Mouse (Mus musculus) erythroblast, embryonic 14.5 days (primary cell): ENCODE results near the gene Pfdn5.

Source experiments
- GATA1 ChIP-seq: IDR thresholded peaks from 2 replicates; pipeline ENCODE4 v1.6.1; 2012; ENCODE audit warnings: low read length, inconsistent platforms, mixed read lengths
- TAL1 ChIP-seq: IDR thresholded peaks from 3 replicates; pipeline ENCODE4 v1.6.1; 2012; ENCODE audit warnings: low read length, inconsistent platforms, mixed read lengths

DNA sequence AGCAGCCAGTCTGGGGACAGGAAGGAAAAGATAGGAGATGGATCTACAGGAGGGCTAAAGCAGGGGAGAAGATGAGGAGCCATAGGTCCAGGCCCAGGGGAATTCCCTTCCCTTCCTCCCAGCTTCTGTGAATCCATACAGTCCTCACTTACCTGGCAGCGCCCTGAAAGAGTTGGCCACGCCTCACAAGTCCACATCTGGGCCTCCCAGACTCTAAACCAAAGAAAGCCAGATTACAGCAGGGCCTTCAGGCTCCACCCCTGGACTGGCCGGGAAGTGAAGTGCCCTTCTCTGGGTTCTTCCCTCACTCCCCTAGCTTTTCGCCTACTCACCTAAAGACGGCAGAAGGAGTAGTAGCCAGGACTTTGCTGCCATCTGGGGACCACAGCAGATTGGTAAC lies 13.7 kb downstream of the Pfdn5 start:
- no peak for TF ChIP-seq TAL1
- TF ChIP-seq GATA1, result no peak
